Mouse (Mus musculus): Measurements from ENCODE around the gene Actl10. TPM values are rescaled to one million over a fixed set of nuclear protein-coding genes. Genes with fewer than 3 reads are reported as not detected.

Actl10 gene
- 0.11 and 0.47 TPM in 2 replicates for polyA plus RNA-seq (2012; rRNA removed)

GRCm38 (mm10) chr2:154551476-154551875, at the start of gene Actl10:
Gene Actl10 (plus strand): TSS chr2:154551776.
- DNase-seq = no peak
- Histone ChIP-seq H3K4me1 (replicated peaks; ENCODE audit: control insufficient read depth, insufficient read depth, low read length) (peaks cover 20% of the 10 kb centered on the region), H3K4me3 (ENCODE audit: control insufficient read depth, insufficient read depth, low read length) (no peak within 1 kb of the TSS), H3K27me3 (ENCODE audit: control insufficient read depth, insufficient read depth, low read length) (no peaks in the 10 kb centered on the region), H3K36me3 (ENCODE audit: control insufficient read depth, insufficient read depth, low read length) (no peaks in the 10 kb centered on the region), H3K27ac (ENCODE audit: control insufficient read depth, insufficient read depth, low read length) (no peak within 1 kb of the TSS)
- 93% methylated on average over 4 of the region's 4 CpGs for WGBS
- TF ChIP-seq POLR2A (IDR thresholded peaks at IDR 0.05; ENCODE audit: control insufficient read depth, extremely low read depth, insufficient read depth, low read length, poor library complexity) = no peak
- no peak for TF ChIP-seq CTCF (IDR thresholded peaks at IDR 0.05; ENCODE audit: borderline replicate concordance, control insufficient read depth, extremely low read depth, insufficient read depth, low read length, poor library complexity)

- no peak overlapping the region for H3K27ac ChIP-seq (ENCODE audit: control insufficient read depth, insufficient read depth, low read length)
- TF ChIP-seq POLR2A (IDR thresholded peaks at IDR 0.05; ENCODE audit: control insufficient read depth, extremely low read depth, insufficient read depth, low read length, poor library complexity) = no peak
- TF ChIP-seq CTCF (IDR thresholded peaks at IDR 0.05; ENCODE audit: borderline replicate concordance, control insufficient read depth, extremely low read depth, insufficient read depth, low read length, poor library complexity) = no peak
- DNase-seq = no peak
- H3K27me3 ChIP-seq (ENCODE audit: control insufficient read depth, insufficient read depth, low read length) = no peaks in the 10 kb centered on the region
- WGBS = 96% methylated on average over 2 of the region's 2 CpGs
- peaks cover 25% of the 10 kb centered on the region; the same call in 1 of the 2 replicates for H3K36me3 ChIP-seq (ENCODE audit: control insufficient read depth, insufficient read depth, low read length)
- no peaks in the 10 kb centered on the region for H3K4me1 ChIP-seq (replicated peaks; ENCODE audit: control insufficient read depth, insufficient read depth, low read length)
- no peak overlapping the region for H3K4me3 ChIP-seq (ENCODE audit: control insufficient read depth, insufficient read depth, low read length)
Observed at GRCm38 (mm10) chr2:154507076-154507475, 44.5 kb upstream of the Actl10 start.

- Histone ChIP-seq H3K27me3 (ENCODE audit: control insufficient read depth, insufficient read depth, low read length) (no peaks in the 10 kb centered on the region), H3K36me3 (ENCODE audit: control insufficient read depth, insufficient read depth, low read length) (peaks cover 25% of the 10 kb centered on the region; the same call in 1 of the 2 replicates), H3K27ac (ENCODE audit: control insufficient read depth, insufficient read depth, low read length) (no peak overlapping the region), H3K4me3 (ENCODE audit: control insufficient read depth, insufficient read depth, low read length) (no peak overlapping the region), H3K4me1 (replicated peaks; ENCODE audit: control insufficient read depth, insufficient read depth, low read length) (no peaks in the 10 kb centered on the region)
- WGBS = 72% methylated on average over 9 of the region's 9 CpGs
- DNase-seq = peak; percentile 6
- TF ChIP-seq CTCF (IDR thresholded peaks at IDR 0.05; ENCODE audit: borderline replicate concordance, control insufficient read depth, extremely low read depth, insufficient read depth, low read length, poor library complexity) (no peak), POLR2A (IDR thresholded peaks at IDR 0.05; ENCODE audit: control insufficient read depth, extremely low read depth, insufficient read depth, low read length, poor library complexity) (no peak)
Observed at GRCm38 (mm10) chr2:154507566-154508283, 43.9 kb upstream of the Actl10 start.

GRCm38 (mm10) chr2:154508450-154508849, 43.1 kb upstream of the Actl10 start:
- 94% methylated on average over 4 of the region's 4 CpGs for WGBS
- Histone ChIP-seq H3K4me3 (ENCODE audit: control insufficient read depth, insufficient read depth, low read length) (no peak overlapping the region), H3K36me3 (ENCODE audit: control insufficient read depth, insufficient read depth, low read length) (peaks cover 25% of the 10 kb centered on the region; the same call in 1 of the 2 replicates), H3K27ac (ENCODE audit: control insufficient read depth, insufficient read depth, low read length) (no peak overlapping the region), H3K27me3 (ENCODE audit: control insufficient read depth, insufficient read depth, low read length) (no peaks in the 10 kb centered on the region), H3K4me1 (replicated peaks; ENCODE audit: control insufficient read depth, insufficient read depth, low read length) (no peaks in the 10 kb centered on the region)
- TF ChIP-seq CTCF (IDR thresholded peaks at IDR 0.05; ENCODE audit: borderline replicate concordance, control insufficient read depth, extremely low read depth, insufficient read depth, low read length, poor library complexity) (no peak), POLR2A (IDR thresholded peaks at IDR 0.05; ENCODE audit: control insufficient read depth, extremely low read depth, insufficient read depth, low read length, poor library complexity) (no peak)
- DNase-seq = no peak

- no peaks in the 10 kb centered on the region for H3K4me1 ChIP-seq (replicated peaks; ENCODE audit: control insufficient read depth, insufficient read depth, low read length)
- 96% methylated on average over 3 of the region's 3 CpGs for WGBS
- TF ChIP-seq POLR2A (IDR thresholded peaks at IDR 0.05; ENCODE audit: control insufficient read depth, extremely low read depth, insufficient read depth, low read length, poor library complexity) (no peak), CTCF (IDR thresholded peaks at IDR 0.05; ENCODE audit: borderline replicate concordance, control insufficient read depth, extremely low read depth, insufficient read depth, low read length, poor library complexity) (no peak)
- no peak overlapping the region for H3K27ac ChIP-seq (ENCODE audit: control insufficient read depth, insufficient read depth, low read length)
- no peak overlapping the region for H3K4me3 ChIP-seq (ENCODE audit: control insufficient read depth, insufficient read depth, low read length)
- H3K36me3 ChIP-seq (ENCODE audit: control insufficient read depth, insufficient read depth, low read length) = peaks cover 18% of the 10 kb centered on the region; the same call in 1 of the 2 replicates
- H3K27me3 ChIP-seq (ENCODE audit: control insufficient read depth, insufficient read depth, low read length) = no peaks in the 10 kb centered on the region
- no peak for DNase-seq
Observed at GRCm38 (mm10) chr2:154510141-154510540, 41.4 kb upstream of the Actl10 start.

- WGBS = 96% methylated on average over 3 of the region's 3 CpGs
- TF ChIP-seq CTCF (IDR thresholded peaks at IDR 0.05; ENCODE audit: borderline replicate concordance, control insufficient read depth, extremely low read depth, insufficient read depth, low read length, poor library complexity) (no peak), POLR2A (IDR thresholded peaks at IDR 0.05; ENCODE audit: control insufficient read depth, extremely low read depth, insufficient read depth, low read length, poor library complexity) (no peak)
Observed at GRCm38 (mm10) chr2:154516944-154517343, 34.6 kb upstream of the Actl10 start.

More at GRCm38 (mm10) chr2:154516944-154517343, 34.6 kb upstream of the Actl10 start:
- Histone ChIP-seq H3K4me3 (ENCODE audit: control insufficient read depth, insufficient read depth, low read length) (no peak overlapping the region), H3K4me1 (replicated peaks; ENCODE audit: control insufficient read depth, insufficient read depth, low read length) (no peaks in the 10 kb centered on the region), H3K27ac (ENCODE audit: control insufficient read depth, insufficient read depth, low read length) (no peak overlapping the region), H3K27me3 (ENCODE audit: control insufficient read depth, insufficient read depth, low read length) (no peaks in the 10 kb centered on the region), H3K36me3 (ENCODE audit: control insufficient read depth, insufficient read depth, low read length) (peaks cover 15% of the 10 kb centered on the region; the same call in 1 of the 2 replicates)
- DNase-seq = no peak
